Mouse (Mus musculus) forebrain, embryonic 16.5 days (tissue): Measurements from ENCODE around the gene 1700029F12Rik. TPM values are rescaled to one million over a fixed set of nuclear protein-coding genes. Genes with fewer than 3 reads are reported as not detected.

ENCODE experiments used
- ATAC-seq: fragments of 200-750 bp; cut with Nextera tagmentation; 2 replicates; pipeline ENCODE4 v1.8.0; 2017; ENCODE audit warnings: mild to moderate bottlenecking, moderate library complexity
- H3K27ac ChIP-seq: fragments of 300-500 bp; sonication (generic); 2 replicates; pipeline ENCODE4 v1.5.1; 2014; ENCODE audit warnings: low read length, control low read depth
- H3K27me3 ChIP-seq: fragments of 300-500 bp; sonication (generic); replicated peaks from 2 replicates; pipeline ENCODE4 v1.6.1; 2014; ENCODE audit warnings: low read length; ENCODE audit not compliant: control insufficient read depth, insufficient read depth
- H3K36me3 ChIP-seq: fragments of 300-500 bp; sonication (generic); 2 replicates; pipeline ENCODE4 v1.6.1; 2014; ENCODE audit not compliant: control insufficient read depth, insufficient read depth
- H3K4me1 ChIP-seq: fragments of 300-500 bp; sonication (generic); replicated peaks from 2 replicates; pipeline ENCODE4 v1.6.1; 2014; ENCODE audit warnings: low read length; ENCODE audit not compliant: control insufficient read depth, insufficient read depth
- H3K4me2 ChIP-seq: fragments of 300-500 bp; sonication (generic); 2 replicates; pipeline ENCODE4 v1.6.1; 2014; ENCODE audit warnings: mild to moderate bottlenecking, low read length, control low read depth
- H3K4me3 ChIP-seq: fragments of 300-500 bp; sonication (generic); replicated peaks from 2 replicates; pipeline ENCODE4 v1.5.1; 2014; ENCODE audit warnings: mild to moderate bottlenecking, low read length, control low read depth
- H3K9ac ChIP-seq: fragments of 300-500 bp; sonication (generic); replicated peaks from 2 replicates; pipeline ENCODE4 v1.6.1; 2014; ENCODE audit warnings: low read depth, low read length, control low read depth
- H3K9me3 ChIP-seq: fragments of 300-500 bp; sonication (generic); 2 replicates; pipeline ENCODE4 v1.6.1; 2016; ENCODE audit warnings: low read length; ENCODE audit not compliant: control insufficient read depth
- WGBS: fragments of 180-500 bp; shearing (Covaris S2); extraction: QIAGEN DNeasy Blood & Tissue Kit; methylation state at CpG from one replicate; pipeline ENCODE4 v1.1.7; 2014; 5-methylcytosine and 5-hydroxymethylcytosine counted together
- polyA plus RNA-seq: library from polyadenylated mRNA; unstranded; fragments of >200 nt; fragmentation: Nextera tagmentation; extraction: Ambion mirVana; gene quantifications from 2 replicates; pipeline ENCODE4 v1.2.1, GENCODE M21; 2015

1700029F12Rik gene
- polyA plus RNA-seq, 1 experiment from 2014 or later: not detected

DNA sequence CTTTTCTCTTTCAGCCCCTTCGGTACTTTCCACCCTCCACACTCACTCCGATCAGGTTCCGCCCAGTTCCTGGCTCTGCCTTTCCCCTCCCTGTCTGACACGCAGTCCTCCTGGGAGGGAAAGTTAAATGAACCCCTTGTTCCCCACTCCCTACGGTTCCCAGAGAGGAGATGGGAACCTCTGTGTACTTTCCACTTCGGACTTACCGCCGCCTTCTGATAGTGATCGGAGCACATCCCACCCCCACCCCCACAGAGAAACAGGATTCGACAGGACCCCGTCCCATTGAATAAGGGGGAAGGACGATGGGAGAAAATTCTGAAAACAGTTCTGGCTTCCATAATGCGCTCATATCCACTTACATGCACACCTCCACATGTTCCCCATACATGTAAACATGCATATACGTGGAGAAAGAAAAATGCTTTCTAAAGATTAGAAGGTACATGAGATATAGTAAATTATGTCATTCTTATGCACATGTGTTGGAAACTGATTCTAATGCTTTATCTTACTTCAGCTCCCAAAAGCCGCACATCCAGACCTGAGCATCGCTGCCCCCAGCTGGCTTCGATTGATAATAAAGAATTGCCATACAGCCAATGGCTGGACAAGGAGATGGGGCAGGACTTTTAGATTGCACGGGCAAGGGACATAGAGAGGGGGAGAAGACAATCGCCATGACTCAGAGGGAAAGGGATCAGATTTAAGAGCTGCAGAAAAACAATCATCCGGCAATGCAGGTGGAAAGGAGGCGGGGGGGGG is 26.5 kb downstream of the 1700029F12Rik start:
- H3K9ac ChIP-seq: peak overlapping the region; percentile 50
- ATAC-seq: peak; percentile 72
- peak overlapping the region; percentile 91 for H3K4me2 ChIP-seq
- no peak overlapping the region for H3K27ac ChIP-seq
- no peaks in the 10 kb centered on the region for H3K9me3 ChIP-seq
- H3K27me3 ChIP-seq: no peaks in the 10 kb centered on the region
- peaks cover 11% of the 10 kb centered on the region for H3K4me1 ChIP-seq
- no peaks in the 10 kb centered on the region for H3K36me3 ChIP-seq
- 2% methylated on average over 18 of the region's 21 CpGs for WGBS
- H3K4me3 ChIP-seq: peak overlapping the region; percentile 51

DNA sequence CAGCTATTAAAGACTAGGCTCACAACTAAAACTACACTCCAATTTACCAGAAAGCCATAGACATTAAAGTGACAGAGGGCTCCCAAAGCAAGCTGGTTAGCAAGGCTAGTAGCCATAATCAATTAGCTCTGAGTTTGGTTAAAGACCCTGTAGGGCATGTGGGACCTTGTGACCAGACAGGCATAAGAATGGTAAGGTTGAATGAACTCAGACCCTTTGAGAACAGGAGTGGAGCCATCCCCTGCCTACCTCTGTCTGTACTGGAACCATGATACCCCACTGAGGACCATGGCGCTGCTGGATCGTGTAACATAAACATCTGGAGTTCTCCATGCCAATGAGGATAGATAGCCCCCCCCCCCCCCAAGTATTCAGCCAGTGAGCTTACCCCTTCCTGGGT is 27.4 kb downstream of the 1700029F12Rik start:
- Histone ChIP-seq H3K9me3 (no peaks in the 10 kb centered on the region), H3K4me3 (no peak overlapping the region), H3K27ac (no peak overlapping the region), H3K27me3 (no peaks in the 10 kb centered on the region), H3K4me2 (peak overlapping the region; percentile 91), H3K36me3 (no peaks in the 10 kb centered on the region), H3K4me1 (peaks cover 11% of the 10 kb centered on the region), H3K9ac (no peak overlapping the region)
- ATAC-seq: no peak
- WGBS: 53% methylated on average over 2 of the region's 2 CpGs

DNA sequence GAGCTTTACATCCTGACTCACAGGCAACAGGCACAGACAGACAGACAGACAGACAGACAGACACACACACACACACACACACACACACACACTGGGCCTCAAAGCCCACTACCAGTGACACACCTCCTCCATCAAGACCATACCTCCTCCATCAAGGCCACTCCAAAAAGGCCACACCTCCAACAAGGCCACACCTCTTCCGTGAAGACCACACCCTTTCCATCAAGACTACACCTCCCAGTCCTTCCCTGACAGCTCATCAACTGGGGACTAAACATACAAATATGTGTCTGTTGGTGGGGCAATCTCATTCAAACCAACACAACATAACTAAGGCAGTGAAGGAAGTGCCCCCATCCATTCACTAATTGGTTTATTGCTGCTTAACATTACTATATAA is 37.1 kb downstream of the 1700029F12Rik start:
- 70% methylated on average over 1 of the region's 1 CpGs for WGBS
- no peaks in the 10 kb centered on the region for H3K9me3 ChIP-seq
- H3K4me2 ChIP-seq: no peak overlapping the region
- H3K36me3 ChIP-seq: no peaks in the 10 kb centered on the region
- ATAC-seq: no peak
- no peaks in the 10 kb centered on the region for H3K27me3 ChIP-seq
- H3K4me1 ChIP-seq: no peaks in the 10 kb centered on the region
- H3K4me3 ChIP-seq: no peak overlapping the region
- H3K27ac ChIP-seq: no peak overlapping the region
- no peak overlapping the region for H3K9ac ChIP-seq

- H3K27ac ChIP-seq: no peak overlapping the region
- WGBS: 89% methylated on average over 5 of the region's 5 CpGs
- H3K27me3 ChIP-seq: no peaks in the 10 kb centered on the region
- no peaks in the 10 kb centered on the region for H3K9me3 ChIP-seq
- ATAC-seq: no peak
- no peaks in the 10 kb centered on the region for H3K4me1 ChIP-seq
- H3K4me2 ChIP-seq: no peak overlapping the region
- no peak overlapping the region for H3K4me3 ChIP-seq
- no peak overlapping the region for H3K9ac ChIP-seq
- H3K36me3 ChIP-seq: no peaks in the 10 kb centered on the region
Measured at GRCm38 (mm10) chr13:96995243-96995642, 38.9 kb downstream of the 1700029F12Rik start.

DNA sequence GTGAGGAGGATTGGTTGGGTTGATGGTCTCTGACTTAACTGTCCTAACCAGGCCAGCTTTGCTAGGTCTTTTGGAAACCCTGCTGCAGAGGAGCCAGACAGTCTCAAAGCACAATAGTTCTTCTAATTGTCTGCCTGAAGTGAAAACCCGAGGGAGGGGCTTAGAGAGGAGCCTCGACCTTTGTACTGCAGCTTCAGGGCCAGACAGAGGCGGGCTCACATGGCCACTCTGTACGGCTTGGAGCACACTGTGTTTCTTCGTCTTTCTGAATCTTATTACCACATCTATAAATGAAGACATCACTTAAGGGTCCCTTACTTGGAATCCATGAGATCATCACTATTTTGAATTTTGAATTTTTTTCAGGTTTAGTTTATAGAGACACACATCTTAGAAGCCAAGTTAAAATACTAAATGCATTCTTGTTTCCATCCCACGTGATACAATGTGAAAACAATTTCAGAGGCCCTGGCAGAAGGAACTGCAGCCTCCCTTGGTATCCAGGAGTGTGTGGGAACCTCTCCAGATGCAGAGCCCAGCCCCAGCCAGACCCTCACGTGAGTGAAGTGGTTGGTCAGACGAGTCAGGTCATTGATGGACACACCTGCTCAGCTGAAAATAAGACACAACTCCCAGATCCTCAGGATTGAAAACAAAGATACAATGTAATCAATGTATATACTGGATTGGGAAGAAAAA is 40.7 kb downstream of the 1700029F12Rik start:
- H3K36me3 ChIP-seq: no peaks in the 10 kb centered on the region
- H3K4me1 ChIP-seq: no peaks in the 10 kb centered on the region
- no peaks in the 10 kb centered on the region for H3K27me3 ChIP-seq
- WGBS: 34% methylated on average over 8 of the region's 8 CpGs
- no peak overlapping the region for H3K4me3 ChIP-seq
- ATAC-seq: no peak
- no peak overlapping the region for H3K27ac ChIP-seq
- H3K9ac ChIP-seq: no peak overlapping the region
- no peaks in the 10 kb centered on the region for H3K9me3 ChIP-seq
- no peak overlapping the region for H3K4me2 ChIP-seq

GRCm38 (mm10) chr13:96990561-96991265 is 43.4 kb downstream of the 1700029F12Rik start:
- Histone ChIP-seq H3K9me3 (no peaks in the 10 kb centered on the region), H3K4me1 (no peaks in the 10 kb centered on the region), H3K27ac (no peak overlapping the region), H3K36me3 (no peaks in the 10 kb centered on the region), H3K4me2 (no peak overlapping the region), H3K4me3 (no peak overlapping the region), H3K27me3 (no peaks in the 10 kb centered on the region), H3K9ac (no peak overlapping the region)
- WGBS: 88% methylated on average over 14 of the region's 14 CpGs
- no peak for ATAC-seq

GRCm38 (mm10) chr13:96990045-96990444 is 44.1 kb downstream of the 1700029F12Rik start:
- no peak overlapping the region for H3K9ac ChIP-seq

DNA sequence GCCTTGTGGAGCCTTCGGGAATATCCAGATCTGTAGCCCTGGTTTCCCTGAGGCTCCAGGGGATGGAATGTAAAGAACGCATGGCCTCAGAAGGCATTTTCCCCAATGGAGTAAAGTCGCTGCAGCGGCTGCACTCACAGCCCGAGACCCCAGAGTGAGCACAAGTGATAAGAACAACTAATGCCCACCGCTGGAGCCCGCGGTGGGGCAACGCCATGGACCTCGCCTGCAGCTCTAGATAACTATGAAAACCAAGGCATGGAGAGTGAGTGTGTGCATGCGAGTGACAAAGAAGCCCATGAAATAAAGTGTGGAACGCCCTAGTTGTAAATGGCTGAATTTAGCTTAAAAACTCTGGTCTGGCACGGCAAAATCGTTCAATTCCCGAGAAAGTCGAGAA is 45.0 kb downstream of the 1700029F12Rik start:
- Histone ChIP-seq H3K4me1 (no peaks in the 10 kb centered on the region), H3K27me3 (no peaks in the 10 kb centered on the region), H3K36me3 (no peaks in the 10 kb centered on the region), H3K27ac (no peak overlapping the region), H3K4me3 (no peak overlapping the region), H3K9me3 (no peaks in the 10 kb centered on the region), H3K9ac (no peak overlapping the region), H3K4me2 (no peak overlapping the region)
- WGBS: 97% methylated on average over 16 of the region's 16 CpGs
- no peak for ATAC-seq

More at GRCm38 (mm10) chr13:96990045-96990444, 44.1 kb downstream of the 1700029F12Rik start:
- no peak overlapping the region for H3K4me2 ChIP-seq
- WGBS: 94% methylated on average over 3 of the region's 3 CpGs
- H3K36me3 ChIP-seq: no peaks in the 10 kb centered on the region
- no peaks in the 10 kb centered on the region for H3K4me1 ChIP-seq
- no peaks in the 10 kb centered on the region for H3K9me3 ChIP-seq
- no peak overlapping the region for H3K4me3 ChIP-seq
- H3K27ac ChIP-seq: no peak overlapping the region
- ATAC-seq: no peak
- no peaks in the 10 kb centered on the region for H3K27me3 ChIP-seq

DNA sequence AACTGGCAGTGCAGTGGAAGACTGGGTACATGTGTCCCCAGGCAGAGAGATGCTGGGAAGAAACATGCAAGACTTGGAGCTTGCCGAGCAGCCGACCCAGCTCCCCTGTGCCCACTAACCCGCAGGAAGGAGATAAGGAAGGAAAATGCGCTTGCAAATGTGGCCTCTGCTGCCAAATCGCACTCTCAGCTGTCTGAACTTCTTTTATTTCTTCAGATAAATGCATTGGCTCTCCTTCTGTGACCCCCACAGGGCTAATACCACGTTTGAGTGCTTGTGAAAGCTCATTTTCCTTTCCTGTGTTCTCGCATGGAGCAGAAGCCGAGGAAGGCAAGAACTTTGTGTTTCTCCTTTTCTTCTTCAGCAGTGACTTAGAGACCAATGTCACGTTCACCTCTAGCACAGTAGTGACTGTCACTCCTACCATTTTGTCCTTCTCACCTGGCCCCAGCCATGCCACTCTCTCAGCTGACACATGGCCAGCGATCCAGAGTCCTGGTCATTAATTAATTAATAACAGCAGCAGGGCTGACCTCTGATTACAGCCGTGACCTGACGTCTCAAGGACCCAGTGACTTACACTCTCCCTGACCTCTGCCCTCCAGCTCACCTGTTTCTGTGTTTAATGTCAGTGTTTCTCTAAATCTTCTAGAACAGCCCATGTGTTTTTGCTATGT is 48.4 kb downstream of the 1700029F12Rik start:
- H3K9me3 ChIP-seq: no peaks in the 10 kb centered on the region
- 60% methylated on average over 12 of the region's 12 CpGs for WGBS

More for the DNA sequence above, 48.4 kb downstream of the 1700029F12Rik start:
- H3K9ac ChIP-seq: no peak overlapping the region
- no peak for ATAC-seq
- H3K36me3 ChIP-seq: no peaks in the 10 kb centered on the region
- H3K4me2 ChIP-seq: no peak overlapping the region
- 0 out of 2 replicates have a peak, but pooled peaks cover 2% of the 10 kb centered on the region for H3K4me1 ChIP-seq
- H3K27ac ChIP-seq: no peak overlapping the region
- no peak overlapping the region for H3K4me3 ChIP-seq
- H3K27me3 ChIP-seq: no peaks in the 10 kb centered on the region
